ENCODE assay signal across 8 mouse cellular contexts in genomic region chrX:101131992-101132791, GRCm38 (mm10). TPM values are rescaled to one million over a fixed set of nuclear protein-coding genes. Genes with fewer than 3 reads are reported as not detected.
DNase-seq lines count a peak whose midpoint lies in the region; ATAC-seq and TF ChIP-seq lines count a peak whose summit lies in the region.

No protein-coding gene starts in this region.

- H3K4me3 ChIP-seq in MEL (ENCODE audit: control insufficient read depth in 1 of 2, insufficient read depth in 1 of 2, low read depth in 2 of 2, low read length in 2 of 2), result peak overlapping the region; percentile 48 to 77
- peak overlapping the region; percentile 18; the same call in 1 of the 2 replicates for H3K4me3 ChIP-seq in kidney, embryonic 16.5 days (ENCODE audit: low read length)

- H3K9ac ChIP-seq in MEL (ENCODE audit: control insufficient read depth, low read depth, low read length, poor library complexity, severe bottlenecking), result peak overlapping the region; percentile 73
- peak overlapping the region; percentile 50 for H3K9ac ChIP-seq in kidney, embryonic 16.5 days (replicated peaks; ENCODE audit: low read length)

- DNase-seq in CD4-positive, CD25-positive, alpha-beta regulatory T cell, adult 2 months (ENCODE audit: low read depth, low spot score), result peak; percentile 65
- peak; percentile 79 for DNase-seq in MEL (ENCODE audit: low read depth, low spot score)
- peak; percentile 23 to 53 for DNase-seq in cerebellum, postnatal 14 days
- peak; percentile 15 to 24 for DNase-seq in heart, adult 9 months (ENCODE audit: low spot score in 2 of 2)
- DNase-seq in lung, postnatal 36 days, result peak; percentile 44
- DNase-seq in spleen, postnatal 36 days (ENCODE audit: low spot score in 2 of 2), result peak; percentile 4 to 35
- DNase-seq in gastrocnemius, postnatal 10 days, result no peak

- no peak for TF ChIP-seq EP300 in MEL (IDR thresholded peaks at IDR 0.05; ENCODE audit: low read depth in 1 of 2, low read length in 2 of 2)

- peak overlapping the region; percentile 42 for H3K4me2 ChIP-seq in kidney, embryonic 16.5 days (replicated peaks; ENCODE audit: low read depth, low read length)

- H3K79me2 ChIP-seq in MEL (ENCODE audit: control insufficient read depth, insufficient read depth, low read length, poor library complexity), result no peaks in the 10 kb centered on the region

- 48% methylated on average over 12 of the region's 12 CpGs for WGBS in kidney, embryonic 16.5 days

- ATAC-seq in kidney, embryonic 16.5 days (ENCODE audit: low FRiP score, low TSS enrichment), result peak; percentile 19; the same call in 1 of the 2 replicates

- H3K27ac ChIP-seq in MEL (ENCODE audit: control insufficient read depth, low read depth, low read length), result peak overlapping the region; percentile 92
- H3K27ac ChIP-seq in kidney, embryonic 16.5 days (ENCODE audit: low read length), result no peak overlapping the region

- peak in 2 of 3 experiments; percentile 29 to 78; a peak in 3 of 6 replicates for TF ChIP-seq CTCF in MEL (IDR thresholded peaks at IDR 0.05 in 2 of 3, conservative IDR thresholded peaks at IDR 0.05 in 1 of 3; ENCODE audit: control insufficient read depth in 1 of 3, insufficient read depth in 1 of 3, low read depth in 2 of 3, low read length in 3 of 3, poor library complexity in 1 of 3, severe bottlenecking in 1 of 3)

- TF ChIP-seq RAD21 in MEL (IDR thresholded peaks at IDR 0.05; ENCODE audit: low read depth, low read length), result peak; percentile 81

- peaks cover 5 to 6% of the 10 kb centered on the region in 2 experiments for H3K4me1 ChIP-seq in MEL (ENCODE audit: control insufficient read depth in 1 of 2, insufficient read depth in 2 of 2, low read length in 2 of 2)
- no peaks in the 10 kb centered on the region for H3K4me1 ChIP-seq in kidney, embryonic 16.5 days (ENCODE audit: insufficient read depth, low read length)

- peaks cover 0 to 12% of the 10 kb centered on the region in 2 experiments; a peak in 2 of 4 replicates for H3K36me3 ChIP-seq in MEL (ENCODE audit: control insufficient read depth in 1 of 2, insufficient read depth in 2 of 2, low read length in 2 of 2)
- H3K36me3 ChIP-seq in kidney, embryonic 16.5 days (ENCODE audit: insufficient read depth, low read length), result no peaks in the 10 kb centered on the region

- no peak for TF ChIP-seq POLR2A in MEL (IDR thresholded peaks at IDR 0.05; ENCODE audit: control insufficient read depth in 1 of 2, insufficient read depth in 1 of 2, low read depth in 1 of 2, low read length in 2 of 2, poor library complexity in 1 of 2)

- H3K27me3 ChIP-seq in MEL (ENCODE audit: control insufficient read depth in 1 of 2, insufficient read depth in 2 of 2, low read length in 2 of 2), result no peaks in the 10 kb centered on the region
- H3K27me3 ChIP-seq in kidney, embryonic 16.5 days (ENCODE audit: insufficient read depth, low read length), result no peaks in the 10 kb centered on the region; the same call in 1 of the 2 replicates

- H3K9me3 ChIP-seq in MEL (replicated peaks; ENCODE audit: insufficient read depth, low read length), result no peaks in the 10 kb centered on the region
- no peaks in the 10 kb centered on the region for H3K9me3 ChIP-seq in kidney, embryonic 16.5 days (ENCODE audit: low read length)

TF ChIP-seq in MEL, 35 proteins besides CTCF, POLR2A, EP300 and RAD21:
- no peak for TF ChIP-seq ZKSCAN1 (IDR thresholded peaks at IDR 0.05; ENCODE audit: low read depth, low read length)
- peak; percentile 89 for TF ChIP-seq BHLHE40 (IDR thresholded peaks at IDR 0.05; ENCODE audit: borderline replicate concordance, low read depth, low read length)
- no peak for TF ChIP-seq POLR2AphosphoS5 (IDR thresholded peaks at IDR 0.05; ENCODE audit: borderline replicate concordance, low read depth, low read length)
- TF ChIP-seq MYC (IDR thresholded peaks at IDR 0.05; ENCODE audit: low read depth, low read length), result peak; percentile 78
- TF ChIP-seq MAX (IDR thresholded peaks at IDR 0.05; ENCODE audit: low read length), result peak; percentile 85
- no peak for TF ChIP-seq UBTF (IDR thresholded peaks at IDR 0.05; ENCODE audit: borderline replicate concordance, insufficient read depth, low read depth, low read length)
- peak; percentile 71 for TF ChIP-seq SMC3 (IDR thresholded peaks at IDR 0.05; ENCODE audit: low read depth, low read length)
- TF ChIP-seq E2F4 (IDR thresholded peaks at IDR 0.05; ENCODE audit: borderline replicate concordance, low read depth, low read length), result no peak
- TF ChIP-seq RCOR1 (IDR thresholded peaks at IDR 0.05; ENCODE audit: low read depth, low read length), result no peak
- TF ChIP-seq MAFK (IDR thresholded peaks at IDR 0.05; ENCODE audit: borderline replicate concordance, low read depth, low read length), result no peak
- TF ChIP-seq ELF1 (IDR thresholded peaks at IDR 0.05; ENCODE audit: low read depth, low read length), result no peak
- TF ChIP-seq MEF2A (IDR thresholded peaks at IDR 0.05; ENCODE audit: extremely low read depth, insufficient replicate concordance, low read depth, low read length, poor library complexity, severe bottlenecking), result no peak
- TF ChIP-seq TBP (IDR thresholded peaks at IDR 0.05; ENCODE audit: low read depth, low read length), result 0 out of 2 replicates have a peak, but pooled peaks have one; percentile 54
- TF ChIP-seq ZMIZ1 (IDR thresholded peaks at IDR 0.05; ENCODE audit: low read depth, low read length), result no peak
- TF ChIP-seq CHD2 (IDR thresholded peaks at IDR 0.05; ENCODE audit: low read length), result no peak
- peak; percentile 83; the same call in 1 of the 2 replicates for TF ChIP-seq ZNF384 (IDR thresholded peaks at IDR 0.05; ENCODE audit: low read depth, low read length)
- TF ChIP-seq MAZ (IDR thresholded peaks at IDR 0.05; ENCODE audit: low read depth, low read length), result no peak
- TF ChIP-seq HCFC1 (IDR thresholded peaks at IDR 0.05; ENCODE audit: low read depth, low read length), result no peak
- no peak for TF ChIP-seq NELFE (IDR thresholded peaks at IDR 0.05; ENCODE audit: low read depth, low read length)
- no peak for TF ChIP-seq JUND (IDR thresholded peaks at IDR 0.05; ENCODE audit: low read depth, low read length)
- TF ChIP-seq POLR2AphosphoS2 (IDR thresholded peaks at IDR 0.05; ENCODE audit: low read length), result no peak
- TF ChIP-seq KAT2A (conservative IDR thresholded peaks at IDR 0.05; ENCODE audit: low read depth, low read length), result no peak
- no peak for TF ChIP-seq NRF1 (IDR thresholded peaks at IDR 0.05; ENCODE audit: insufficient read depth, low read depth, low read length, poor library complexity, severe bottlenecking)
- no peak for TF ChIP-seq TCF12 (IDR thresholded peaks at IDR 0.05; ENCODE audit: low read depth, low read length)
- peak; percentile 75 for TF ChIP-seq ZC3H11A (IDR thresholded peaks at IDR 0.05; ENCODE audit: low read depth, low read length)
- TF ChIP-seq SIN3A (IDR thresholded peaks at IDR 0.05; ENCODE audit: low read length), result peak; percentile 77; the same call in 1 of the 2 replicates
- TF ChIP-seq ETS1 (IDR thresholded peaks at IDR 0.05; ENCODE audit: low read depth, low read length), result no peak
- TF ChIP-seq USF2 (IDR thresholded peaks at IDR 0.05; ENCODE audit: borderline replicate concordance in 1 of 2, insufficient read depth in 1 of 2, low read depth in 1 of 2, low read length in 2 of 2), result no peak
- peak; percentile 41; the same call in 1 of the 2 replicates for TF ChIP-seq MYB (IDR thresholded peaks at IDR 0.05; ENCODE audit: low read depth, low read length)
- no peak for TF ChIP-seq GATA1 (IDR thresholded peaks at IDR 0.05; ENCODE audit: low read depth, low read length)
- TF ChIP-seq CHD1 (IDR thresholded peaks at IDR 0.05; ENCODE audit: low read depth, low read length), result no peak
- TF ChIP-seq MXI1 (IDR thresholded peaks at IDR 0.05; ENCODE audit: low read depth, low read length), result peak; percentile 93
- peak; percentile 56; the same call in 1 of the 2 replicates for TF ChIP-seq USF1 (IDR thresholded peaks at IDR 0.05; ENCODE audit: low read depth, low read length)
- TF ChIP-seq TAL1 (IDR thresholded peaks at IDR 0.05; ENCODE audit: low read length), result no peak
- no peak for TF ChIP-seq GABPA (IDR thresholded peaks at IDR 0.05; ENCODE audit: low read depth, low read length)

RNA-seq across cellular contexts. Expression of gene Slc7a3, which starts 46.4 kb away (rescaled TPM):
- 3.0 and 9.0 TPM in 2 replicates for total RNA-seq in MEL (2012; rRNA removed)
- polyA plus RNA-seq in MEL (2012; ENCODE audit: insufficient read depth in 1 of 2, insufficient read length in 2 of 2, low read depth in 1 of 2, low replicate concordance in 2 of 2, missing spikeins in 1 of 2), result 10 to 100 TPM in 1 of 2 experiments, not detected in 1; 12.8 TPM
- 2.2 and 2.6 TPM in 2 replicates for polyA plus RNA-seq in kidney, embryonic 16.5 days (2015; fragmentation: Nextera tagmentation; extraction: Ambion mirVana)
- under 1 TPM in 1 of 2 experiments, not detected in 1; 0.47 TPM for total RNA-seq in gastrocnemius, postnatal 10 days (2021)
